Mouse (Mus musculus): ENCODE data around the gene Aox3.
A peak's percentile ranks its signal among the peaks of the same experiment; 100 is the strongest.

The Aox3 gene

GRCm38 (mm10) chr1:58112880-58113279 is at the start of gene Aox3:
Aox3 (plus strand) TSS chr1:58113130.
- DNase-seq: peak; percentile 66

- no peak for DNase-seq
These were observed 47.8 kb upstream of the Aox3 start for GRCm38 (mm10) chr1:58065151-58065550.

GRCm38 (mm10) chr1:58065606-58066005 is 47.3 kb upstream of the Aox3 start:
- DNase-seq: no peak

GRCm38 (mm10) chr1:58069181-58069580 is 43.7 kb upstream of the Aox3 start:
- DNase-seq: no peak

- DNase-seq: no peak
These were observed 42.8 kb upstream of the Aox3 start for GRCm38 (mm10) chr1:58070091-58070490.

GRCm38 (mm10) chr1:58071006-58071405 is 41.9 kb upstream of the Aox3 start:
- no peak for DNase-seq

- no peak for DNase-seq
These were observed 41.4 kb upstream of the Aox3 start for GRCm38 (mm10) chr1:58071509-58071908.

GRCm38 (mm10) chr1:58072416-58072815 is 40.5 kb upstream of the Aox3 start:
- no peak for DNase-seq

- DNase-seq: no peak
These were observed 39.8 kb upstream of the Aox3 start for GRCm38 (mm10) chr1:58072991-58073730.

GRCm38 (mm10) chr1:58074266-58074665 is 38.7 kb upstream of the Aox3 start:
- no peak for DNase-seq

- DNase-seq: no peak
These were observed 35.0 kb upstream of the Aox3 start for GRCm38 (mm10) chr1:58077882-58078281.

- DNase-seq: no peak
These were observed 34.5 kb upstream of the Aox3 start for GRCm38 (mm10) chr1:58078390-58078789.

- DNase-seq: no peak
These were observed 33.2 kb upstream of the Aox3 start for GRCm38 (mm10) chr1:58079689-58080088.

- DNase-seq: no peak
These were observed 32.5 kb upstream of the Aox3 start for GRCm38 (mm10) chr1:58080446-58080845.

- no peak for DNase-seq
These were observed 31.6 kb upstream of the Aox3 start for GRCm38 (mm10) chr1:58081356-58081755.

GRCm38 (mm10) chr1:58089316-58089715 is 23.6 kb upstream of the Aox3 start:
- DNase-seq: no peak

- no peak for DNase-seq
These were observed 22.7 kb upstream of the Aox3 start for GRCm38 (mm10) chr1:58090191-58090590.

- no peak for DNase-seq
These were observed 21.7 kb upstream of the Aox3 start for GRCm38 (mm10) chr1:58091213-58091612.

- DNase-seq: no peak
These were observed 20.9 kb upstream of the Aox3 start for GRCm38 (mm10) chr1:58091992-58092560.

- DNase-seq: no peak
These were observed 15.6 kb upstream of the Aox3 start for GRCm38 (mm10) chr1:58097338-58097737.

- no peak for DNase-seq
These were observed 13.8 kb upstream of the Aox3 start for GRCm38 (mm10) chr1:58099119-58099518.

GRCm38 (mm10) chr1:58101531-58102146 is 11.3 kb upstream of the Aox3 start:
- DNase-seq: no peak

- no peak for DNase-seq
These were observed 10.4 kb upstream of the Aox3 start for GRCm38 (mm10) chr1:58102494-58102893.

GRCm38 (mm10) chr1:58105685-58106084 is 7.2 kb upstream of the Aox3 start:
- DNase-seq: no peak
